Mouse (Mus musculus) T-helper 17 cell (primary cell): ENCODE measurements around the gene Dgcr2.

Experiments used
- in situ Hi-C, 2 experiments: fragments of 300-600 bp; cut with MboI, MseI; formaldehyde crosslinking; loops; 1 replicate in 1 of 2; 2 replicates in 1 of 2; pipeline ENCODE4 v1.15.1; 2025; ENCODE audit warnings: high pct_unique_total_duplicates in 2 of 2

The Dgcr2 gene

DNA sequence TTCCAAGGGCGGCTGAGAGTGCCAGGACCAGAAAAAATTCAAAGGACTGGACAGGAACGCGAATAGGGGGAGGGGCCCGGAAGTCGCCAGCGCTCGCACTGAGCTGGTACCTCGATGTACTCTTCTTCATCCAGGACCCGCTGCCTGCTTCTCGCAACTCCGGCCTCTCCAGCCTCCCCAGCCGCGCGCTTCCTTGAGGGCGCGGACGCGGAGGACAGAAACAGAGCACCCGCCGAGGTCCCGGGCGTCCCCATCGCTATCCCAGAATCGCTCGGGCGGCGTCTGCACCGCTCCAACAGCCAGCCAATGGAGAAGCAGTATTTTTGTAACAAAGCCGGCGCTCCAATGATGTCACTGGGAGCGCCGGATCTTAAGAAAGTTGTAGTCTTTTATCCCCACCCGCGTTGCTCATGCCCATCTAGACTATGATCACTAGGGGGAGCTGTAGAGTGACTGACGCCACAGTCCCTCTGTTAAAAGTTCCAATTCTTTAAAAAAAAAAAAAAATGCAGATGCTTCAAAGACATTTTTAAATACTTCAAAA lies 12.8 kb upstream of the Dgcr2 start, which contains the start of gene Ess2:
Gene Ess2, minus strand, starts transcription at position 297 of the 544 bp plus-strand sequence.
- in situ Hi-C loops: loop anchor here in 1 of 2 experiments (5.0 kb wide), 1 partner anchor 704 kb away; the partner anchor contains the start of gene Rimbp3

- in situ Hi-C loops: no loop called here
Measured at GRCm38 (mm10) chr16:17896091-17896490, 2.3 kb downstream of the Dgcr2 start.

DNA sequence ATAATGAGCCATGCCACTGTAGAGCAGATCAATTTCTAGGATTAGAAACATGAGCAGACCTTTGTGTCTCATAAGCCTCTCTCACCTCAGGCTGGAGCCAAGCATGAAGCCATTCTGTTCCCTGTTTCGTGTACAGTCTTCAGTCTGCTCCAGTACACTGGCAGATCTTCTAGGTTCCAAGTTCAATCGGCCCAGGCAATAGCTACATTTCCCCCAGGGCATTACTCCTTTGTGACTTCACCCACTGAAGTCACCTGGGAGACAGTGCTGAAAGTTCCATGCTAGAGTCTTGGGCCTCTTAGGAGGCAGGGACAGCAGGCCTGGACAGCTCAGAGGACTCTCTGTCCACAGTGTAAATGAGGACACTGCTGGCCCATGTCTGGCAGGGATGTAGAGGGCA lies 4.4 kb downstream of the Dgcr2 start, which contains the start of gene Tssk1:
Gene Tssk1, plus strand, starts transcription at position 301 of the 400 bp plus-strand sequence.
- in situ Hi-C loops: no loop called here

- in situ Hi-C loops: no loop called here
Measured at GRCm38 (mm10) chr16:17892606-17893005, 5.8 kb downstream of the Dgcr2 start.

- in situ Hi-C loops: no loop called here
Measured at GRCm38 (mm10) chr16:17891567-17891959, 6.8 kb downstream of the Dgcr2 start, which contains the start of gene Gm20518. Gm20518 (minus strand) TSS chr16:17891671.

DNA sequence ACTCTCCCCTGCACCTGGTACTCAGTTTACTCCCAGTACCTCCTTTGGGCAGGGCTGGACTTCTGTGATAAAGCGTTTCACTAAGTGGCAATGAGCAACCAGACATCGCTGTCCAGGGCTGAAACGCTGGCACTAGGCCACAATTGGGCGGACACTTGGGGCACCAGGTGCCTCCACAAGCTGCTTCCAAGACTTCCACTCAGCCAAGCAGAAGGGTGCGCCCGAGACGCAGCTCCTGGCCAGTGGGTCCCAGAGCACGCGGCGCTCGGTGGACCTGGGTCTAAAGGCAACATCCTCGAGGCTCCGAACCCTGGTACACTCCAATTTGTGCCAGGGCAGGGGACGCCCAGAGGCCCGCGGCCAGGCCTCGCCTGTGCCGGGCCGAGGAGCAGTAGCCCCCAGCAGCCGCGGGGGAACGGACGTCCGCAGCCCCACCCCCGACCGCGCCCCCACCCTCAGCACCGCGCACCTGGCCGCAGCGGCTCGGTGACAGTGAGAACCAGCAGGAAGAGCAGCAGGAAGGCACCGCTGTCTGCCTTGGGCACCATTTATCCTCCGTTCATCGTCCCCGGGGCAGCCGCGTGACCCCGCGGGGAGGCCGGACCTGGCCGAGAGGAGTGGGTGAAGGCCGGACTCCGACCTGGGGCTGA lies 7.3 kb downstream of the Dgcr2 start:
- in situ Hi-C loops: no loop called here

DNA sequence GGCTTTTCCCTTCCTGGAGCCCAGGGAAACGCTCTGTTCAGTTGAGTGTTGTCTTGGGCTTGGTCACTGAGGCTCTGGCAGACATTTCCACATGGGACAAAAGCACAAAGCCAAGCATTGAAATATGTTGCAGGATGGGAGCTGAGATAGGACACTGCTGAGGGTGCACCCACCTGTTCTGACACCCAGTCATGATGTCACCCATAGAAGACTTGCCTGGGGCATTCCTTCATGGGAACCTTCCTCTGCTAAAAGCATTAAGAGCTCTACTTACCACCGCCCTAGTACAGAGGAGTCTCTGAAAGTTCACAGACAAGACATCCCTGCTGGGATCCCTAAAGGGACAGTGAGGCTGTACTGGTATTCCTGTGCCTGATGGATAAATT lies 8.0 kb downstream of the Dgcr2 start:
- in situ Hi-C loops: no loop called here

DNA sequence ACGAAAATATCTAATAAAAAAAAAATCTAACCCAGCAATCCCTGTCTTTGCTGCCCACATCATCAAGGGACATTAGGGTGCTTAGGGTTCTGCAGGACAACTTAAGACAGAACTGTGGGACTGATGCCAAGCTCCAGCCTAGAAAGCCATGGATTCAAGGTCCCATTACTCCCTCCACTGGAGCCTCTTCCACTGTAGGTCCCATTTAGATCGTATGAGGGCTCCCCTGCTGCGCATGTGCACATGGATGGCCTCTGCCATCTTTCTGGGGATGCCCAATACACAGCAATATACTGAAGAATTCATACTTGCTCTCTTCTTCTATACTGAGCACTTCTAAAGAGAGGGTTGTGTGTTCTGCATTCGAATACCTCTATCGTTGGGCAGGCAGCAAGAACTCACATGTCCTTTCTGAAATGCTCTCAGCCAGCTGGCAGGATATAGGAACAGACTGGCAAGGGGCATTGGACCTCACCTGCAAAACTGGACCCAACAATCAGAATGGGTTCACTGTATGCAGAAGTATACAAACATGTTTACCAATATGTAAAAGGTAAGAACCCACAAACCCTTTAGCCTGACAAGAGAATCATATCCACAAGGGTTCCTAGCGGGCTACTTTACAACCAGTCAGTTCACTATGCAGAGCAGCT lies 8.5 kb downstream of the Dgcr2 start:
- in situ Hi-C loops: no loop called here

- in situ Hi-C loops: no loop called here
Measured at GRCm38 (mm10) chr16:17884116-17884515, 14.2 kb downstream of the Dgcr2 start.

DNA sequence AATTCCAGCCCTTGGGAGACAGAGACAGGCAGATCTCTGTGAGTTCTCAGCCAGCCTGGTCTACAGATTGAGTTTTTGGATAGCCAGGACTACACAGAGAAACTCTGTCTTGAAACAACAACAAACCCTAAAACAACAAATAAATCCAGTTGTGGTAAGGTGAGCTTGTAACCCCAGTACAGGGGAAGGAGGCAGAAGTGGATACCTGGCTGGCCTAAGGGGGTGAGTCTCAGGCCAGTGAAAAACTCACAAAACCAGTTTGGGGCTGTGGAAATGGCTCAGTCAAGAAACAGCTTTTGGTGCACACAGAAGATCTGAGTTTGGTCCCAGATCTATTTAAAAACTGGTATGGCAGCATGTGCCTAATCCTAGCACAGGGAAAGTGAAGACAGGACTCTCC lies 16.2 kb downstream of the Dgcr2 start:
- in situ Hi-C loops: no loop called here

DNA sequence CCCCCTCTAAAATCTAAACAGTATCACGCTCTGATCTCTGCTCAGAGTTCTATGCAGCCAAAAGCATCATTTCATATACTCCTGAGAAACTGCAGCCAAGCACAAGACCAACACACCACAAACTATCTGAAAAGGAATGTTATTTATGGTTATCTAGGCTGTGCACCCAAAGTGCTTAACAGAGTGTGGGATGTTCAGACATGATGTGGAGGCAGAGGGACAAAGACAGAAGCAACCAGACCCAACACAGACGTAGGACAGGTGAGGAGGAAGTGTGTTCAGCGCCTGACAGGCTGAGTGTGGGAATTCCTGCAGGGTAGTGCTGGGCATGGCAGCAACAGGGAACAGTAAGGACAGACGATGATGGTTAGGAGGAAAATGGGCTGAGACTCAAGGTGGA lies 18.8 kb downstream of the Dgcr2 start:
- in situ Hi-C loops: no loop called here

DNA sequence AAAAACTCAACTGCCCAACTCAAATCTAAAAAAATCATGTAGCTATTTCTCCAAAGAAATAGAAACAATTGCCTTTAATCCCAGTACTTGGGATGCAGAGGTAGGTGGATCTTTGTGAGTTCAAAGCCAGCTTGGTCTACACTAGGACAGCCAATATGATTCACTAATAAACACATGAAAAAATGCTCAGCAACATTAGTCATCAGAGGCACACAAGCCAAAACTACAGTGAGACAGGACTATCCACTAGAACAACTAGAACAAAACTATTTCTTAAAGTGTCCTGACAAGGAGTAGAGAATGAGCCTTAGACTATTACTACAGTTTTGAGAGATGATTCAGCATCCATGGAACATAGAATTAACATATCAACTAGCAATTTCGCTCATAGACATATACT lies 22.3 kb downstream of the Dgcr2 start:
- in situ Hi-C loops: no loop called here

DNA sequence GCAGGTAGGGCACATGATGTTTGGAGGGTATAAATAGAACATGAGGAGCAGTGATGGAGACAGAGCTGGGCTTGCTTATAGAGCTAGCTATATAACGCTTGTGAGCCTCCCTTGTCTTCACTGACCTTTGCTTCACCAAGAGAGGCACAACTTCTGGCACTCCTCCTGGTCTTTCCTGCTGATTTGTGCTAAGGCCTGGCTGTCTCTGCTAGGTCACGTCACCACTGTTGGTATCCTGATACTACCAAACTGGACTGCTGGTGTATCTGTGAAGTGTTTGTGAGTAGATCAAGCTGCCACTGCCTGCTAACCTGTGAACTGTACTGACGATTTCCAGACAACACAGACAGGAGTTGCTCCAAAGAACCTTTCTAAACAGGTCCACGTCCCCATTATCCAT lies 23.2 kb downstream of the Dgcr2 start:
- in situ Hi-C loops: no loop called here

- in situ Hi-C loops: no loop called here
Measured at GRCm38 (mm10) chr16:17872995-17873394, 25.4 kb downstream of the Dgcr2 start.

DNA sequence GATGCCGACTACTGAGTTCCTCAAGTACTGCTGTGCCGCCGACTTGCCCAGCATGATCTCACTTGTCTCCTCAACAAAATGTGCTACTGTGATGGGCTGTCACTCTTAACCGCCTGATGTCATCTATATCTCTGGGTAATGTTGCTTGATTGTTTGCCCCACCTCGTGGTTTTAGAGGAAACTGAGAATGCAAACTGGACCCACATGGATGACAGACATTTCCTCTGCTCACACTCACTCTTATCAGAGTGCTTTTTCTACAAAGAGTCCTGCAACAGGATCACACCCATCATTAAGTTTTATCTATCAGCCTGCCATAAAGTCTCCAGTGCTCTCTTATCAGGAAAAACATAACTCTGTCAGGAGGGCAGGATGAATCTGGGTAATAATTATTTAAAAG lies 27.1 kb downstream of the Dgcr2 start:
- in situ Hi-C loops: no loop called here

DNA sequence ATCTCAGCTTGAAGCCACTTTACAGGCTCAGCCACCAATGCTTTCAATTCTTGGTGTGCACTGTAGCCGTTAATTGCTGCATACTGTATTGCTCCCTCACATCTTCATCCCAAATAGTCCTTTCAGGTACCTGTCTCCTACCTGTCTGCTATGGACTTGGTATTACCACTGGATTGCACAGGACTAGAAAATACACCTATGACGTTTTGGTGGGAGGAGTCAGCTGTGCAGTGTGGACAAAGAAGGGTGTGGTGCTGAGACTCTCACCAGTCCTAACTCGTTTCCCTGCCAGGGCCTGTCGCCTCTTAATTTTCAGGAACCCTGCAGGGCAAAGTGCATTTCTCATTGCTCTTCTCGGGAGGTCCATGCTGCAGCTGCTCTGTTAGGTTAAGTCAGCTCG lies 32.6 kb downstream of the Dgcr2 start:
- in situ Hi-C loops: no loop called here

DNA sequence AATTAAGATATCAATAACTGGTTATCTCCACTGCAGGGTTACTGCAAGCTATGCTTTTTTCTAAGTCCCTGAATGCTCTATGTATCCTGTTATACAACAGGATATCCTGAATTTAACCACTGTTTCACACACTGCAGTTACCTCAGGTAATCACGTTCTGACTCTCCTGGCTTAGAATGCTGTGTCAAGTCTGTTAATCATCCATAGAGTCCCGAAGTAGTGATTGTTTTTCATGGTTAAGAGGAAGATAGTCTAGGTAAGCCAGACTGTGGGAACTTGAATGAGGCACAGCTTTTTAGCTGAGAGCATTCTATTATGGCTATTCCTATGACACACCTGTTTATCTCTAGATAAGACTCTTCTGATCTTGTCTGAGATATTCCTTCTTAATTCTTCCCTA lies 33.1 kb downstream of the Dgcr2 start:
- in situ Hi-C loops: no loop called here

GRCm38 (mm10) chr16:17858592-17858991 lies 39.8 kb downstream of the Dgcr2 start:
- in situ Hi-C loops: no loop called here

DNA sequence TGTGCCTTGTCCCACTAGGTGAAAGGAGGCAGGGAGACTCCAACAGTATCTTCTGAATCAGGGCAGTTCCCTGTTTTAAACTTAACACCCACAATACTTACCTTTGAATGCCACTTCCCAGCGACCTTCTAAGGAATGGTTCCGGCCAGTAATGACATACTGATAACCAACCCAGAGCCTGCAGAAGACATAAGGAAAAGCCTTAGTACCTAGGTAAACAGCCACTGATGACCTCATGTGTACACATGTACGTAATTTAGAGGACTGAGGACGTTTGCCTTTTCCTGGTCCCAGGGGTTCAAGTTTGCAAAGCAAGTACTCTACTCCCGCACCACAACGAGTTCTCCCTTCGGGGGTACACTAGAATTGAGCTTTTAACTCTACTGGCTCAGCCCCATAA lies 41.2 kb downstream of the Dgcr2 start:
- in situ Hi-C loops: no loop called here

GRCm38 (mm10) chr16:17853263-17853662 lies 45.1 kb downstream of the Dgcr2 start:
- in situ Hi-C loops: no loop called here

DNA sequence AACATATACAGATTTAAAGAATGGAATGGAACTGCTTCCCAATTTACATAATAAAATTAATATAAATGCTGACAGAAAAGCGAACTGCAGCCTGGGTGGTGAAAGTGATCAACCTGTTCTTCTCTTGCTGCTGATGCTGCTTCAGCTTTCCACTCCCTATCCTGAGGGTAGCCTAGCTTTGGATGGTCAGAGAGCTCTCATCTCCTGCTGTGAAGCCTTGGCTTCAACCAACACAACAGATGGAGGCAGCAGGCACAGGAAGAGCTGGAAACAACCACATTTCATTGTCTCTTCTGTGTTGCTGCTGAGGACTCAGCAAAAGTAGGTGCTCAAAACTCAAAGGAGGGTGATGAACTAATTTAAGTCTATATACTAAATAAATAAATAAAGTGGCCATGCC lies 46.5 kb downstream of the Dgcr2 start:
- in situ Hi-C loops: no loop called here

- in situ Hi-C loops: no loop called here
Measured at GRCm38 (mm10) chr16:17851331-17851730, 47.0 kb downstream of the Dgcr2 start.

- in situ Hi-C loops: no loop called here
Measured at GRCm38 (mm10) chr16:17849486-17849885, 48.9 kb downstream of the Dgcr2 start.
